Mouse (Mus musculus) MEL (cell line): ENCODE measurements around the gene Fgd2.

Experiments used
- CHD2 ChIP-seq: IDR thresholded peaks from 2 replicates; pipeline ENCODE4 v1.6.1; 2011; ENCODE audit warnings: low read length, improper control_type of control experiment
- CTCF ChIP-seq, 3 experiments: IDR thresholded peaks in 2 of 3; conservative IDR thresholded peaks in 1 of 3; 2 replicates each; pipeline ENCODE4 v1.5.1; 2011 to 2012; ENCODE audit warnings: low read length in 3 of 3, low read depth in 2 of 3, mild to moderate bottlenecking in 2 of 3, improper control_type of control experiment in 1 of 3, inconsistent platforms in 1 of 3, mixed read lengths in 1 of 3, moderate library complexity in 1 of 3; ENCODE audit not compliant: control insufficient read depth in 1 of 3, insufficient read depth in 1 of 3, poor library complexity in 1 of 3, severe bottlenecking in 1 of 3
- E2F4 ChIP-seq: IDR thresholded peaks from 2 replicates; pipeline ENCODE4 v1.6.1; 2011; ENCODE audit warnings: low read depth, low read length, improper control_type of control experiment, borderline replicate concordance
- EP300 ChIP-seq, 2 experiments: IDR thresholded peaks; 2 replicates each; pipeline ENCODE4 v1.6.1; 2011; ENCODE audit warnings: improper control_type of control experiment in 2 of 2, low read length in 2 of 2, low read depth in 1 of 2, mild to moderate bottlenecking in 1 of 2
- GABPA ChIP-seq: IDR thresholded peaks from 2 replicates; pipeline ENCODE4 v1.6.1; 2012; ENCODE audit warnings: low read depth, mild to moderate bottlenecking, inconsistent platforms, low read length, improper control_type of control experiment, moderate library complexity
- GATA1 ChIP-seq: IDR thresholded peaks from 2 replicates; pipeline ENCODE4 v1.6.1; 2011; ENCODE audit warnings: low read depth, low read length, improper control_type of control experiment
- MAZ ChIP-seq: IDR thresholded peaks from 2 replicates; pipeline ENCODE4 v1.6.1; 2012; ENCODE audit warnings: low read depth, mild to moderate bottlenecking, inconsistent platforms, low read length, improper control_type of control experiment
- NRF1 ChIP-seq: IDR thresholded peaks from 2 replicates; pipeline ENCODE4 v1.6.1; 2014; ENCODE audit warnings: low read depth, mild to moderate bottlenecking, inconsistent platforms, low read length, improper control_type of control experiment, moderate library complexity; ENCODE audit not compliant: poor library complexity, insufficient read depth, severe bottlenecking
- POLR2A ChIP-seq, 2 experiments: IDR thresholded peaks; 2 replicates each; pipeline ENCODE4 v1.6.1; 2011 to 2012; ENCODE audit warnings: low read length in 2 of 2, mild to moderate bottlenecking in 2 of 2, control low read depth in 1 of 2, improper control_type of control experiment in 1 of 2, low read depth in 1 of 2, moderate library complexity in 1 of 2; ENCODE audit not compliant: control insufficient read depth in 1 of 2, insufficient read depth in 1 of 2, poor library complexity in 1 of 2
- POLR2AphosphoS5 ChIP-seq: IDR thresholded peaks from 2 replicates; pipeline ENCODE4 v1.6.1; 2012; ENCODE audit warnings: low read depth, borderline replicate concordance, mild to moderate bottlenecking, inconsistent platforms, low read length, moderate library complexity, mixed read lengths
- TAL1 ChIP-seq: IDR thresholded peaks from 2 replicates; pipeline ENCODE4 v1.6.1; 2012; ENCODE audit warnings: mild to moderate bottlenecking, inconsistent platforms, low read length, moderate library complexity, mixed read lengths
- USF2 ChIP-seq, 2 experiments: IDR thresholded peaks; 2 replicates each; pipeline ENCODE4 v1.6.1; 2011 to 2012; ENCODE audit warnings: improper control_type of control experiment in 2 of 2, low read length in 2 of 2, borderline replicate concordance in 1 of 2, inconsistent platforms in 1 of 2, low read depth in 1 of 2, mild to moderate bottlenecking in 1 of 2; ENCODE audit not compliant: insufficient read depth in 1 of 2
- ZNF384 ChIP-seq: IDR thresholded peaks from 2 replicates; pipeline ENCODE4 v1.6.1; 2012; ENCODE audit warnings: low read depth, mild to moderate bottlenecking, inconsistent platforms, low read length, improper control_type of control experiment

GRCm38 (mm10) chr17:29382417-29382816, 21.7 kb downstream of the Fgd2 start:
- no peak for TF ChIP-seq POLR2AphosphoS5
- TF ChIP-seq POLR2A (IDR thresholded peaks at IDR 0.05; ENCODE audit: control insufficient read depth in 1 of 2, insufficient read depth in 1 of 2, low read depth in 1 of 2, low read length in 2 of 2, poor library complexity in 1 of 2): no peak
- no peak for TF ChIP-seq ZNF384
- no peak for TF ChIP-seq E2F4
- TF ChIP-seq MAZ: no peak
- no peak for TF ChIP-seq CTCF (IDR thresholded peaks at IDR 0.05 in 2 of 3, conservative IDR thresholded peaks at IDR 0.05 in 1 of 3; ENCODE audit: control insufficient read depth in 1 of 3, insufficient read depth in 1 of 3, low read depth in 2 of 3, low read length in 3 of 3, poor library complexity in 1 of 3, severe bottlenecking in 1 of 3)
- TF ChIP-seq CHD2: no peak
- no peak for TF ChIP-seq EP300 (IDR thresholded peaks at IDR 0.05; ENCODE audit: low read depth in 1 of 2, low read length in 2 of 2)
- no peak for TF ChIP-seq GABPA
- no peak for TF ChIP-seq GATA1
- no peak for TF ChIP-seq USF2 (IDR thresholded peaks at IDR 0.05; ENCODE audit: borderline replicate concordance in 1 of 2, insufficient read depth in 1 of 2, low read depth in 1 of 2, low read length in 2 of 2)
- TF ChIP-seq NRF1: no peak
- TF ChIP-seq TAL1: no peak
